Mouse (Mus musculus) forebrain, embryonic 14.5 days (tissue): ENCODE results near the gene Cemip. TPM values are rescaled to one million over a fixed set of nuclear protein-coding genes. Genes with fewer than 3 reads are reported as not detected.

Experiments used
- ATAC-seq: fragments of 200-750 bp; cut with Nextera tagmentation; 2 replicates; pipeline ENCODE4 v1.8.0; 2017; ENCODE audit warnings: mild to moderate bottlenecking, moderate library complexity
- DNase-seq: peaks from one replicate; pipeline ENCODE4 v3.0.0-alpha.2; 2015; ENCODE audit warnings: low spot score
- H3K27ac ChIP-seq: fragments of 300-500 bp; sonication (generic); 2 replicates; pipeline ENCODE4 v1.5.1; 2014; ENCODE audit warnings: low read depth, mild to moderate bottlenecking, control low read depth, low read length, moderate library complexity
- H3K27me3 ChIP-seq: fragments of 300-500 bp; sonication (generic); replicated peaks from 2 replicates; pipeline ENCODE4 v1.6.1; 2014; ENCODE audit warnings: low read length, control low read depth, mixed read lengths; ENCODE audit not compliant: control insufficient read depth, insufficient read depth
- H3K36me3 ChIP-seq: fragments of 300-500 bp; sonication (generic); 2 replicates; pipeline ENCODE4 v1.6.1; 2014; ENCODE audit warnings: low read length, control low read depth; ENCODE audit not compliant: control insufficient read depth, insufficient read depth
- H3K4me1 ChIP-seq: fragments of 300-500 bp; sonication (generic); 2 replicates; pipeline ENCODE4 v1.6.1; 2014; ENCODE audit warnings: antibody characterized with exemption, low read length, control low read depth; ENCODE audit not compliant: control insufficient read depth, insufficient read depth
- H3K4me2 ChIP-seq: fragments of 300-500 bp; sonication (generic); 2 replicates; pipeline ENCODE4 v1.6.1; 2014; ENCODE audit warnings: mild to moderate bottlenecking, control low read depth, low read length
- H3K4me3 ChIP-seq: fragments of 300-500 bp; sonication (generic); 2 replicates; pipeline ENCODE4 v1.5.1; 2014; ENCODE audit warnings: low read depth, low read length, control low read depth
- H3K9ac ChIP-seq: fragments of 300-500 bp; sonication (generic); 2 replicates; pipeline ENCODE4 v1.6.1; 2014; ENCODE audit warnings: mild to moderate bottlenecking, low read length, control low read depth, moderate library complexity
- H3K9me3 ChIP-seq: fragments of 300-500 bp; sonication (generic); replicated peaks from 2 replicates; pipeline ENCODE4 v1.6.1; 2016; ENCODE audit warnings: low read length, control low read depth, mixed read lengths; ENCODE audit not compliant: control insufficient read depth
- WGBS: fragments of 180-500 bp; shearing (Covaris S2); extraction: QIAGEN DNeasy Blood & Tissue Kit; methylation state at CpG from one replicate; pipeline ENCODE4 v1.1.7; 2014; 5-methylcytosine and 5-hydroxymethylcytosine counted together
- polyA plus RNA-seq: library from polyadenylated mRNA; unstranded; fragments of >200 nt; fragmentation: Nextera tagmentation; extraction: Ambion mirVana; gene quantifications from 2 replicates; pipeline ENCODE4 v1.2.1, GENCODE M21; 2014

Gene Cemip
- polyA plus RNA-seq, 1 experiment from 2014 or later: 0.42 TPM

- Histone ChIP-seq H3K9me3 (no peaks in the 10 kb centered on the region), H3K27ac (no peak overlapping the region), H3K4me1 (no peaks in the 10 kb centered on the region), H3K4me2 (no peak overlapping the region), H3K27me3 (no peaks in the 10 kb centered on the region), H3K4me3 (no peak overlapping the region), H3K36me3 (no peaks in the 10 kb centered on the region), H3K9ac (no peak overlapping the region)
- ATAC-seq: no peak
- 85% methylated on average over 6 of the region's 6 CpGs for WGBS
- DNase-seq: no peak
Observed at GRCm38 (mm10) chr7:83976413-83976958, 109.8 kb downstream of the Cemip start.

DNA sequence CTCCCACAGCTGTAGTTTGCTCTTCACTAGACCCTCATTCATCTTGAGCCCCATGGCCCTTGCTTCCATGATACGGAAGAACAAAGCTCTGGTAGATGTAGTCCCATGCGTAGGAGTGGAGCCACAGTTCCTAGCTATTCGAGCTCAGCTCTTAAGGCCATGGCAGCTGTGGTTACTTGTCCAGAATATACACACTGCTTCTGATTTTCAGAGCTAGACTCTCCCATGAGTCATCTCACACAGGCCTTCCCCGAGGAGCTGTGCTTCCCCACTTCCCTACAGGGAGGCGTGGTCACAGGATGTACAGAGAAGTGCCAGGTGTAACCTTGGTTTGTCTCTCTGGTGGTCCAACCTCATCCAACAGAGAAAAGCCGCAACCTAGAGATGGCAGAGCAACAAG lies 111.0 kb downstream of the Cemip start:
- Histone ChIP-seq H3K4me1 (no peaks in the 10 kb centered on the region), H3K36me3 (no peaks in the 10 kb centered on the region), H3K27ac (no peak overlapping the region), H3K27me3 (no peaks in the 10 kb centered on the region), H3K9me3 (no peaks in the 10 kb centered on the region), H3K9ac (no peak overlapping the region), H3K4me3 (no peak overlapping the region), H3K4me2 (no peak overlapping the region)
- ATAC-seq (no peak), DNase-seq (no peak)
- WGBS: 90% methylated on average over 6 of the region's 6 CpGs

- Histone ChIP-seq H3K36me3 (no peaks in the 10 kb centered on the region), H3K9ac (no peak overlapping the region), H3K27ac (no peak overlapping the region), H3K4me2 (no peak overlapping the region), H3K4me1 (no peaks in the 10 kb centered on the region), H3K9me3 (no peaks in the 10 kb centered on the region), H3K4me3 (no peak overlapping the region), H3K27me3 (no peaks in the 10 kb centered on the region)
- 82% methylated on average over 7 of the region's 7 CpGs for WGBS
- DNase-seq (no peak), ATAC-seq (no peak)
Observed at GRCm38 (mm10) chr7:83972485-83972884, 113.8 kb downstream of the Cemip start.

DNA sequence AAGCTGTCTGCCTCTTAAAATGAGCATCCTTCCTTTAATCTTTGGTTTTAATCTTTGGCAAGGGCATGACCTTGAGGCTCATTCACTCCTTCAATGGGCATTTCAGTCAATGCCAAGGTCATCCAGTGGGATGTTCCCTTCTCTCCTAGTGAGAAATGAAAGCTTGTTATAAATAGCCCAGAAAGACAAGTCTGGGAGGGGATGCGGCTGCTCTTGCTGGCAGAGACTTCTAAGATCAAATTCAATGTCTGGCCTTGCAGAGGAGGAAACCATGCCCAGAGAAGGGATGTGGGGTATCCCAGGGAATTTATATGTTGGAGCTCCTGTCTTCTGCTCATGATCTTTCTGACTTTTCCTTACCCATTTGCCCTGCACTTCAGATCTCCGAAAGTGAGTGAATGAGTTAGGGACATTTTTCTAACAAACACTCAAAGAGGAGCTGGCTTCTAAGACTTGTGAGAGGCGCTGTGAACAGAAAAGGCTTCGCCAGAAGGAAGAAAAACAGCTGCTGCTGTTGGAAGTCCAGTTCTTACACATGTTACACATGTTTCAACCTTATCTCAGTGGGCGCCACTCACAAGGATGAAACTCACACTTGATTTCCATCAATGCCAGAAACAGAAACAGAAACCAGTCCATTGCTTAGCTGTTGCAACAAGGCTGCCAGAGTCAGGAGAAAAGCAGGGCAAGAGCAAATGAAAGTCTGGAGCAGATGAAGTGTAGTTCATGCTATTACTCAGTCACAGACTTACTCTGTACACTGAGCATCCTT lies 120.1 kb downstream of the Cemip start:
- no peaks in the 10 kb centered on the region for H3K9me3 ChIP-seq
- 87% methylated on average over 5 of the region's 5 CpGs for WGBS
- no peaks in the 10 kb centered on the region for H3K27me3 ChIP-seq
- no peak overlapping the region for H3K27ac ChIP-seq
- no peak overlapping the region for H3K9ac ChIP-seq
- DNase-seq (no peak), ATAC-seq (no peak)
- H3K36me3 ChIP-seq: no peaks in the 10 kb centered on the region
- no peaks in the 10 kb centered on the region for H3K4me1 ChIP-seq
- no peak overlapping the region for H3K4me3 ChIP-seq
- no peak overlapping the region for H3K4me2 ChIP-seq

DNA sequence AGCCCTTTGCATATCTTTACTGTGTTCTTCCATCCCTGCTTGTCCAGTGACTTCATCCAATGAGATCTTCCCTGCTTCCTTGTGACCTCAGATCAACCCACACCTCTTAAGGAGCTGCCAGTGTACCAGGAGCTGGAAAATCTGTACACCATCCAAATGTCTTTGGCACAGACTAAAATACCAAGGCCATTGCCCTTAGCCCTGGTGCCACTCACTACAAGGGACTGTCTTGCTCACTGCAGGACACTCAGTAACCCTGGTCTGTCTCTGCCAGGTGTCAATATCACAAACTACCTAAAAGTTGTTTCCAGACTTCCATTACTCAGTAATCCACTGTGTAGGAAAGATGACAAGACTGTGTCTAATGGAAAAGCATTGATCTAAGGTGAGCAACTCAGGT lies 121.1 kb downstream of the Cemip start:
- Histone ChIP-seq H3K27ac (no peak overlapping the region), H3K4me2 (no peak overlapping the region), H3K36me3 (no peaks in the 10 kb centered on the region), H3K4me3 (no peak overlapping the region), H3K9me3 (no peaks in the 10 kb centered on the region), H3K9ac (no peak overlapping the region), H3K4me1 (no peaks in the 10 kb centered on the region), H3K27me3 (no peaks in the 10 kb centered on the region)
- ATAC-seq: no peak
- DNase-seq: no peak

GRCm38 (mm10) chr7:83952511-83952910 lies 133.8 kb downstream of the Cemip start:
- WGBS: 95% methylated on average over 9 of the region's 9 CpGs
- H3K27me3 ChIP-seq: no peaks in the 10 kb centered on the region
- no peaks in the 10 kb centered on the region for H3K36me3 ChIP-seq
- no peaks in the 10 kb centered on the region for H3K4me1 ChIP-seq
- no peak overlapping the region for H3K4me3 ChIP-seq
- ATAC-seq (no peak), DNase-seq (no peak)
- no peak overlapping the region for H3K4me2 ChIP-seq
- no peak overlapping the region for H3K27ac ChIP-seq
- no peak overlapping the region for H3K9ac ChIP-seq
- no peaks in the 10 kb centered on the region for H3K9me3 ChIP-seq

GRCm38 (mm10) chr7:83951327-83951726 lies 135.0 kb downstream of the Cemip start:
- Histone ChIP-seq H3K4me3 (no peak overlapping the region), H3K27ac (no peak overlapping the region), H3K27me3 (no peaks in the 10 kb centered on the region), H3K9me3 (no peaks in the 10 kb centered on the region), H3K4me1 (no peaks in the 10 kb centered on the region), H3K36me3 (no peaks in the 10 kb centered on the region), H3K9ac (no peak overlapping the region), H3K4me2 (no peak overlapping the region)
- no peak for ATAC-seq
- DNase-seq: no peak
- WGBS: 92% methylated on average over 14 of the region's 14 CpGs

- no peaks in the 10 kb centered on the region for H3K9me3 ChIP-seq
- H3K4me3 ChIP-seq: no peak overlapping the region
- H3K27me3 ChIP-seq: no peaks in the 10 kb centered on the region
- no peak for DNase-seq
- H3K4me2 ChIP-seq: no peak overlapping the region
- H3K4me1 ChIP-seq: no peaks in the 10 kb centered on the region
- no peak overlapping the region for H3K27ac ChIP-seq
- no peaks in the 10 kb centered on the region for H3K36me3 ChIP-seq
- ATAC-seq: no peak
- WGBS: 50% methylated on average over 6 of the region's 6 CpGs
- no peak overlapping the region for H3K9ac ChIP-seq
Observed at GRCm38 (mm10) chr7:83949662-83950061, 136.6 kb downstream of the Cemip start.

- WGBS: 91% methylated on average over 7 of the region's 7 CpGs
Observed at GRCm38 (mm10) chr7:83948743-83949142, 137.6 kb downstream of the Cemip start.

More at GRCm38 (mm10) chr7:83948743-83949142, 137.6 kb downstream of the Cemip start:
- no peak for ATAC-seq
- no peak overlapping the region for H3K4me2 ChIP-seq
- no peak overlapping the region for H3K9ac ChIP-seq
- H3K4me1 ChIP-seq: no peaks in the 10 kb centered on the region
- no peak overlapping the region for H3K4me3 ChIP-seq
- no peak overlapping the region for H3K27ac ChIP-seq
- DNase-seq: no peak
- no peaks in the 10 kb centered on the region for H3K27me3 ChIP-seq
- H3K36me3 ChIP-seq: no peaks in the 10 kb centered on the region
- H3K9me3 ChIP-seq: no peaks in the 10 kb centered on the region
